Mouse (Mus musculus) limb, embryonic 14.5 days (tissue): ENCODE measurements around the gene Usp51. TPM values are rescaled to one million over a fixed set of nuclear protein-coding genes. Genes with fewer than 3 reads are reported as not detected.
A peak's percentile ranks its signal among the peaks of the same experiment; 100 is the strongest.
"Not testable (repeated sequence)": the region's sequence is repeated elsewhere in the genome, so short reads cannot be mapped to it uniquely, and the experiment has no call there.

ENCODE experiments used
- ATAC-seq: fragments of 200-750 bp; cut with Nextera tagmentation; 2 replicates; pipeline ENCODE4 v1.8.0; 2017; ENCODE audit warnings: low read depth, moderate number of reproducible peaks, moderate TSS enrichment; ENCODE audit not compliant: low FRiP score
- DNase-seq: peaks from one replicate; pipeline ENCODE4 v3.0.0-alpha.2; 2015; ENCODE audit warnings: low spot score
- H3K27ac ChIP-seq: fragments of 300-500 bp; sonication (generic); replicated peaks from 2 replicates; pipeline ENCODE4 v1.5.1; 2014; ENCODE audit warnings: low read depth, mild to moderate bottlenecking, low read length, moderate library complexity, mixed read lengths
- H3K27me3 ChIP-seq: fragments of 300-500 bp; sonication (generic); 2 replicates; pipeline ENCODE4 v1.6.1; 2014; ENCODE audit warnings: low read length, mixed read lengths; ENCODE audit not compliant: control insufficient read depth, insufficient read depth
- H3K36me3 ChIP-seq: fragments of 300-500 bp; sonication (generic); 2 replicates; pipeline ENCODE4 v1.6.1; 2014; ENCODE audit warnings: mild to moderate bottlenecking, low read length, moderate library complexity, mixed read lengths; ENCODE audit not compliant: control insufficient read depth, insufficient read depth
- H3K4me1 ChIP-seq: fragments of 300-500 bp; sonication (generic); 2 replicates; pipeline ENCODE4 v1.6.1; 2014; ENCODE audit warnings: antibody characterized with exemption, low read length, mixed read lengths; ENCODE audit not compliant: control insufficient read depth, insufficient read depth
- H3K4me2 ChIP-seq: fragments of 300-500 bp; sonication (generic); replicated peaks from 2 replicates; pipeline ENCODE4 v1.6.1; 2014; ENCODE audit warnings: low read depth, mild to moderate bottlenecking, low read length, moderate library complexity; ENCODE audit not compliant: severe bottlenecking
- H3K4me3 ChIP-seq: fragments of 300-500 bp; sonication (generic); replicated peaks from 2 replicates; pipeline ENCODE4 v1.5.1; 2014; ENCODE audit warnings: low read length
- H3K9ac ChIP-seq: fragments of 300-500 bp; sonication (generic); 2 replicates; pipeline ENCODE4 v1.6.1; 2014; ENCODE audit warnings: mild to moderate bottlenecking, low read depth, low read length, moderate library complexity; ENCODE audit not compliant: severe bottlenecking
- H3K9me3 ChIP-seq: fragments of 300-500 bp; sonication (generic); 2 replicates; pipeline ENCODE4 v1.6.1; 2016; ENCODE audit warnings: low read length; ENCODE audit not compliant: control insufficient read depth
- POLR2A ChIP-seq: fragments of 200-500 bp; IDR thresholded peaks from 2 replicates; pipeline ENCODE4 v1.8.0; 2012; ENCODE audit warnings: inconsistent platforms, mild to moderate bottlenecking, moderate library complexity, borderline replicate concordance; ENCODE audit not compliant: insufficient read depth, insufficient read length; ENCODE audit errors: extremely low read depth
- WGBS: fragments of 180-500 bp; shearing (Covaris S2); extraction: QIAGEN DNeasy Blood & Tissue Kit; methylation state at CpG from one replicate; pipeline ENCODE4 v1.1.7; 2014; 5-methylcytosine and 5-hydroxymethylcytosine counted together
- polyA plus RNA-seq, 2 experiments: library from polyadenylated mRNA; depleted of rRNA in 1 of 2; stranded (reverse) in 1 of 2; unstranded in 1 of 2; fragments of >200 nt; fragmentation: Nextera tagmentation in 1 of 2; extraction: Ambion mirVana in 1 of 2; gene quantifications; 2 replicates each; pipeline versions ENCODE4 v1.2.1 to v1.2.3; 2012 to 2014

The Usp51 gene
- polyA plus RNA-seq (2012; rRNA removed) (1.1 TPM in 2 replicates), polyA plus RNA-seq (2014; fragmentation: Nextera tagmentation; extraction: Ambion mirVana) (1.5 and 2.1 TPM in 2 replicates)

DNA sequence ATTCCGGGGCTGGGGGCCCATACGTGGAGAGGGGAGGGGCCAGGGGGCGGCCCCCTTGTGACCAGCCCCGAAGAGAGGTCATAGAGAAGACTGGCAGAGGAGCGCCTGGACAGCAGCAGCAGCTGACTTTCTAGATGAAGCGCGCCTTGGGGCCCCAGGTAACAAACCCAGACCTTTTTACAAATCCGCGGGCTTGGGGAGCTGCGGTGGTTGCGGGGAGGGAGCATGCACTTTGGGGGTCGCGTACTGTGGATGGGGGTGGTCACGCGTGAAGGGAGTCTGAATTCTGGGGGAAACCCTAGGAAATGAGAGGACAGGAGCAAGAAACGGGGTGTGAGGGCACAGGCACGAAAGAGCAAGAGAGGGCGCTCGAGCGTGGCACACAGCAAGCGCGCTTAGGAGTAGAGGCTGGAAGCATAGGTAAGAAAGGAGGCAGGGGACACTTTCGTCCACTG lies at the start of gene Usp51:
Gene Usp51 (plus strand): TSS at position 83 of the 455 bp plus-strand sequence.
- no peaks in the 10 kb centered on the region for H3K27me3 ChIP-seq
- peak within 1 kb of the TSS; percentile 66 for H3K9ac ChIP-seq
- DNase-seq (peak; percentile 17), ATAC-seq (0 out of 2 replicates have a peak, but pooled peaks have one; percentile 51)
- no peak for TF ChIP-seq POLR2A
- H3K4me3 ChIP-seq = peak within 1 kb of the TSS; percentile 51
- peak within 1 kb of the TSS; percentile 52 for H3K4me2 ChIP-seq
- H3K36me3 ChIP-seq = no peaks in the 10 kb centered on the region
- WGBS = 24% methylated on average over 23 of the region's 23 CpGs
- peak within 1 kb of the TSS; percentile 74 for H3K27ac ChIP-seq
- no peaks in the 10 kb centered on the region for H3K9me3 ChIP-seq
- H3K4me1 ChIP-seq = no peaks in the 10 kb centered on the region

- WGBS = 64% methylated on average over 6 of the region's 6 CpGs
- Histone ChIP-seq H3K4me2 (no peak overlapping the region), H3K4me1 (no peaks in the 10 kb centered on the region), H3K27ac (no peak overlapping the region), H3K9me3 (no peaks in the 10 kb centered on the region), H3K4me3 (no peak overlapping the region), H3K27me3 (no peaks in the 10 kb centered on the region), H3K9ac (no peak overlapping the region), H3K36me3 (no peaks in the 10 kb centered on the region)
- TF ChIP-seq POLR2A = no peak
- DNase-seq (peak; percentile 3), ATAC-seq (no peak)
These were observed 36.7 kb upstream of the Usp51 start for GRCm38 (mm10) chrX:152969606-152970005.

GRCm38 (mm10) chrX:152973476-152974203 lies 32.6 kb upstream of the Usp51 start:
- 27% methylated on average over 5 of the region's 19 CpGs for WGBS
- not testable (repeated sequence) for DNase-seq, H3K9me3 ChIP-seq, H3K4me1 ChIP-seq, H3K36me3 ChIP-seq, H3K27ac ChIP-seq, H3K4me2 ChIP-seq, H3K27me3 ChIP-seq, H3K4me3 ChIP-seq, H3K9ac ChIP-seq
- ATAC-seq = peak; percentile 74

- H3K4me2 ChIP-seq = peak overlapping the region; percentile 25; the same call in 1 of the 2 replicates
- no peak overlapping the region for H3K9ac ChIP-seq
- no peaks in the 10 kb centered on the region for H3K27me3 ChIP-seq
- 22% methylated on average over 6 of the region's 10 CpGs for WGBS
- DNase-seq (no peak), ATAC-seq (peak; percentile 15; the same call in 1 of the 2 replicates)
- H3K9me3 ChIP-seq = no peaks in the 10 kb centered on the region
- no peak for TF ChIP-seq POLR2A
- no peaks in the 10 kb centered on the region for H3K36me3 ChIP-seq
- no peak overlapping the region for H3K27ac ChIP-seq
- no peak overlapping the region for H3K4me3 ChIP-seq
- H3K4me1 ChIP-seq = no peaks in the 10 kb centered on the region
These were observed 32.0 kb upstream of the Usp51 start for GRCm38 (mm10) chrX:152974204-152974661.

- H3K36me3 ChIP-seq = no peaks in the 10 kb centered on the region
- H3K4me1 ChIP-seq = no peaks in the 10 kb centered on the region
- no peak for TF ChIP-seq POLR2A
- no peaks in the 10 kb centered on the region for H3K9me3 ChIP-seq
- H3K27me3 ChIP-seq = no peaks in the 10 kb centered on the region
- 91% methylated on average over 6 of the region's 6 CpGs for WGBS
- no peak overlapping the region for H3K9ac ChIP-seq
- ATAC-seq (no peak), DNase-seq (no peak)
- no peak overlapping the region for H3K4me3 ChIP-seq
- no peak overlapping the region for H3K4me2 ChIP-seq
- H3K27ac ChIP-seq = no peak overlapping the region
These were observed 29.7 kb upstream of the Usp51 start for GRCm38 (mm10) chrX:152976538-152976937.
